Mouse (Mus musculus) CH12.LX (cell line): ENCODE data around the gene Etfa. TPM values are rescaled to one million over a fixed set of nuclear protein-coding genes. Genes with fewer than 3 reads are reported as not detected.

Experiments
- DNase-seq: peaks from one replicate; pipeline ENCODE4 v3.0.0-alpha.2; 2013; ENCODE audit errors: extremely low read depth
- H3K27ac ChIP-seq: 2 replicates; pipeline ENCODE4 v1.5.1; 2012; ENCODE audit warnings: low read depth, mild to moderate bottlenecking, control low read depth, moderate library complexity; ENCODE audit not compliant: insufficient read depth
- H3K27me3 ChIP-seq: replicated peaks from 2 replicates; pipeline ENCODE3; 2012; ENCODE audit warnings: inconsistent platforms
- H3K36me3 ChIP-seq, 2 experiments: replicated peaks in 1 of 2; 2 replicates each; pipeline versions ENCODE3 to v1.6.1; 2012; ENCODE audit warnings: inconsistent platforms in 1 of 2, low read length in 1 of 2, mild to moderate bottlenecking in 1 of 2, mixed read lengths in 1 of 2, moderate library complexity in 1 of 2; ENCODE audit not compliant: control insufficient read depth in 1 of 2, insufficient read depth in 1 of 2
- H3K4me1 ChIP-seq, 2 experiments: 2 replicates each; pipeline ENCODE4 v1.6.1; 2012; ENCODE audit warnings: inconsistent platforms in 1 of 2, moderate library complexity in 1 of 2; ENCODE audit not compliant: insufficient read depth in 2 of 2, control insufficient read depth in 1 of 2
- H3K4me2 ChIP-seq: 2 replicates; pipeline ENCODE4 v1.6.1; 2012; ENCODE audit warnings: low read depth, mild to moderate bottlenecking, control low read depth; ENCODE audit not compliant: poor library complexity, insufficient read depth, severe bottlenecking
- H3K4me3 ChIP-seq, 3 experiments: fragments of 150-350 bp in 1 of 3; sonication (generic) in 1 of 3; replicated peaks in 1 of 3; 2 replicates each; pipeline versions ENCODE3 to v1.5.1; 2011 to 2012; ENCODE audit warnings: low read depth in 2 of 3, low read length in 2 of 3, mild to moderate bottlenecking in 2 of 3, moderate library complexity in 2 of 3, control low read depth in 1 of 3, improper control_type of control experiment in 1 of 3, inconsistent platforms in 1 of 3, mixed read lengths in 1 of 3; ENCODE audit not compliant: poor library complexity in 1 of 3
- H3K79me2 ChIP-seq: replicated peaks from 2 replicates; pipeline ENCODE4 v1.6.1; 2012; ENCODE audit warnings: mild to moderate bottlenecking, moderate library complexity; ENCODE audit not compliant: control insufficient read depth, poor library complexity, insufficient read depth, severe bottlenecking; ENCODE audit errors: extremely low read depth
- H3K9ac ChIP-seq: 2 replicates; pipeline ENCODE4 v1.6.1; 2012; ENCODE audit warnings: low read depth, mild to moderate bottlenecking, control low read depth, moderate library complexity; ENCODE audit not compliant: insufficient read depth
- H3K9me3 ChIP-seq: replicated peaks from 2 replicates; pipeline ENCODE3; 2012; ENCODE audit warnings: low read length, inconsistent platforms, mixed read lengths
- CHD2 ChIP-seq: IDR thresholded peaks from 2 replicates; pipeline ENCODE4 v1.6.1; 2011; ENCODE audit warnings: low read length, improper control_type of control experiment
- CTCF ChIP-seq, 2 experiments: IDR thresholded peaks in 1 of 2; conservative IDR thresholded peaks in 1 of 2; 2 replicates each; pipeline ENCODE4 v1.5.1; 2011 to 2012; ENCODE audit warnings: low read depth in 2 of 2, low read length in 2 of 2, improper control_type of control experiment in 1 of 2, inconsistent platforms in 1 of 2, mild to moderate bottlenecking in 1 of 2, moderate library complexity in 1 of 2
- E2F4 ChIP-seq: IDR thresholded peaks from 2 replicates; pipeline ENCODE4 v1.6.1; 2011; ENCODE audit warnings: low read depth, low read length, improper control_type of control experiment; ENCODE audit not compliant: insufficient replicate concordance
- ELF1 ChIP-seq: IDR thresholded peaks from 2 replicates; pipeline ENCODE4 v1.6.1; 2014; ENCODE audit warnings: low read depth, mild to moderate bottlenecking, inconsistent platforms, low read length, improper control_type of control experiment
- EP300 ChIP-seq: IDR thresholded peaks from 2 replicates; pipeline ENCODE4 v1.6.1; 2011; ENCODE audit warnings: low read length, improper control_type of control experiment
- GABPA ChIP-seq: IDR thresholded peaks from 2 replicates; pipeline ENCODE4 v1.6.1; 2012; ENCODE audit warnings: low read depth, low read length, improper control_type of control experiment, inconsistent platforms; ENCODE audit not compliant: insufficient replicate concordance
- JUN ChIP-seq: IDR thresholded peaks from 2 replicates; pipeline ENCODE4 v1.6.1; 2011; ENCODE audit warnings: low read depth, mild to moderate bottlenecking, low read length, improper control_type of control experiment, moderate library complexity; ENCODE audit not compliant: insufficient read depth
- JUND ChIP-seq: conservative IDR thresholded peaks from 2 replicates; pipeline ENCODE4 v1.6.1; 2011; ENCODE audit warnings: low read depth, low read length, improper control_type of control experiment
- KAT2A ChIP-seq: IDR thresholded peaks from 2 replicates; pipeline ENCODE4 v1.6.1; 2012; ENCODE audit warnings: low read length, improper control_type of control experiment, inconsistent platforms; ENCODE audit not compliant: insufficient replicate concordance
- MAX ChIP-seq: IDR thresholded peaks from 2 replicates; pipeline ENCODE4 v1.6.1; 2011; ENCODE audit warnings: low read length, improper control_type of control experiment
- MAZ ChIP-seq: IDR thresholded peaks from 2 replicates; pipeline ENCODE4 v1.6.1; 2012; ENCODE audit warnings: low read depth, mild to moderate bottlenecking, inconsistent platforms, low read length, improper control_type of control experiment, moderate library complexity
- MEF2A ChIP-seq: IDR thresholded peaks from 2 replicates; pipeline ENCODE4 v1.6.1; 2014; ENCODE audit warnings: low read depth, mild to moderate bottlenecking, inconsistent platforms, low read length, improper control_type of control experiment, borderline replicate concordance
- MXI1 ChIP-seq: IDR thresholded peaks from 2 replicates; pipeline ENCODE4 v1.6.1; 2011; ENCODE audit warnings: mild to moderate bottlenecking, low read depth, low read length, improper control_type of control experiment
- MYC ChIP-seq: IDR thresholded peaks from 2 replicates; pipeline ENCODE4 v1.6.1; 2011; ENCODE audit warnings: low read depth, mild to moderate bottlenecking, improper control_type of control experiment, low read length
- POLR2A ChIP-seq: IDR thresholded peaks from 2 replicates; pipeline ENCODE4 v1.6.1; 2011; ENCODE audit warnings: low read depth, mild to moderate bottlenecking, improper control_type of control experiment, low read length
- RAD21 ChIP-seq: IDR thresholded peaks from 2 replicates; pipeline ENCODE4 v1.6.1; 2011; ENCODE audit warnings: low read depth, mild to moderate bottlenecking, low read length, improper control_type of control experiment, moderate library complexity
- SIN3A ChIP-seq: IDR thresholded peaks from 2 replicates; pipeline ENCODE4 v1.6.1; 2012; ENCODE audit warnings: low read length, improper control_type of control experiment, inconsistent platforms
- SMC3 ChIP-seq: IDR thresholded peaks from 2 replicates; pipeline ENCODE4 v1.6.1; 2011; ENCODE audit warnings: low read depth, low read length, improper control_type of control experiment
- TBP ChIP-seq: conservative IDR thresholded peaks from 2 replicates; pipeline ENCODE4 v1.6.1; 2011; ENCODE audit warnings: low read depth, low read length, improper control_type of control experiment
- UBTF ChIP-seq: IDR thresholded peaks from 2 replicates; pipeline ENCODE4 v1.6.1; 2012; ENCODE audit warnings: low read depth, mild to moderate bottlenecking, inconsistent platforms, low read length, improper control_type of control experiment, moderate library complexity
- USF2 ChIP-seq: conservative IDR thresholded peaks from 2 replicates; pipeline ENCODE4 v1.6.1; 2011; ENCODE audit warnings: low read depth, low read length, improper control_type of control experiment
- ZKSCAN1 ChIP-seq: IDR thresholded peaks from 2 replicates; pipeline ENCODE4 v1.6.1; 2012; ENCODE audit warnings: low read depth, inconsistent platforms, low read length, improper control_type of control experiment, borderline replicate concordance
- dilution Hi-C: fragments of 300-500 bp; cut with MboI; formaldehyde crosslinking; loops from 2 replicates; pipeline ENCODE4 v1.14.3; 2020; ENCODE audit warnings: low sequenced_read_pairs; ENCODE audit not compliant: extremely low pct_unique_long_range_greater_than_20kb, extremely low pct_ligation_motif_present
- in situ Hi-C: fragments of 300-500 bp; cut with MboI; formaldehyde crosslinking; loops from 3 replicates; pipeline ENCODE4 v1.14.3; 2019; ENCODE audit warnings: low sequenced_read_pairs, low pct_ligation_motif_present, low pct_unique_long_range_greater_than_20kb, mixed read lengths
- polyA plus RNA-seq: library from polyadenylated mRNA; unstranded; fragments of >175 nt; gene quantifications from 2 replicates; pipeline ENCODE4 v1.2.1, GENCODE M21; 2012; ENCODE audit warnings: low read depth; ENCODE audit not compliant: insufficient read length
- total RNA-seq, 2 experiments: library from RNA; depleted of rRNA; stranded (reverse); fragments of 300-350 nt in 1 of 2; fragments of >200 nt in 1 of 2; gene quantifications; 2 replicates each; pipeline ENCODE4 v1.2.3; 2012 to 2014

Etfa gene
- total and polyA plus RNA-seq, 3 experiments: 42.7 to 121 (median 69.3) TPM

- Histone ChIP-seq H3K9me3 (no peaks in the 10 kb centered on the region), H3K4me1 (peaks cover 8 to 20% of the 10 kb centered on the region in 2 experiments; a peak in 2 of 4 replicates), H3K4me2 (no peak overlapping the region), H3K79me2 (peaks cover 32% of the 10 kb centered on the region), H3K4me3 (no peak overlapping the region), H3K27me3 (peaks cover 4% of the 10 kb centered on the region), H3K27ac (no peak overlapping the region), H3K9ac (no peak overlapping the region), H3K36me3 (peaks cover 0 to 30% of the 10 kb centered on the region in 2 experiments)
- TF ChIP-seq TBP (no peak), MEF2A (no peak), E2F4 (no peak), USF2 (no peak), SIN3A (no peak), CHD2 (no peak), EP300 (no peak), ELF1 (no peak), ZKSCAN1 (no peak), UBTF (no peak), GABPA (no peak), MAX (no peak)
- dilution Hi-C loops (no loop called here), in situ Hi-C loops (no loop called here)
- DNase-seq: no peak
These were observed 3.3 kb downstream of the Etfa start for GRCm38 (mm10) chr9:55508701-55509100.

- no peak for DNase-seq
- H3K79me2 ChIP-seq: peaks cover 32% of the 10 kb centered on the region
- in situ Hi-C loops (no loop called here), dilution Hi-C loops (no loop called here)
- H3K36me3 ChIP-seq: peaks cover 0 to 30% of the 10 kb centered on the region in 2 experiments
- H3K4me2 ChIP-seq: no peak overlapping the region
- H3K4me3 ChIP-seq: no peak overlapping the region
- no peaks in the 10 kb centered on the region for H3K27me3 ChIP-seq
- no peak overlapping the region for H3K27ac ChIP-seq
- TF ChIP-seq MXI1: no peak
- no peak for TF ChIP-seq ELF1
- no peak for TF ChIP-seq KAT2A
- TF ChIP-seq E2F4: no peak
- no peak for TF ChIP-seq JUND
- no peak for TF ChIP-seq POLR2A
- TF ChIP-seq USF2: no peak
- no peak for TF ChIP-seq MYC
- no peak for TF ChIP-seq SIN3A
- TF ChIP-seq MAZ: no peak
- no peak for TF ChIP-seq CTCF (conservative IDR thresholded peaks at IDR 0.05 in 1 of 2, IDR thresholded peaks at IDR 0.05 in 1 of 2; ENCODE audit: low read depth in 2 of 2, low read length in 2 of 2)
- TF ChIP-seq RAD21: no peak
- no peak for TF ChIP-seq JUN
- no peak for TF ChIP-seq MEF2A
- no peak for TF ChIP-seq TBP
- TF ChIP-seq SMC3: no peak
- TF ChIP-seq, all 38 proteins: peak for 0
- Histone ChIP-seq H3K9ac (no peak overlapping the region), H3K9me3 (no peaks in the 10 kb centered on the region), H3K4me1 (peaks cover 8 to 20% of the 10 kb centered on the region in 2 experiments; a peak in 2 of 4 replicates)
These were observed 4.1 kb downstream of the Etfa start for GRCm38 (mm10) chr9:55507922-55508321.
